Mouse (Mus musculus) T-cell, adult 2 months (primary cell): ENCODE results near the gene Pbx3.

Experiments used
- DNase-seq: peaks from one replicate; pipeline ENCODE4 v3.0.0; 2022; ENCODE audit warnings: low spot score

Pbx3 gene

GRCm38 (mm10) chr2:34289726-34290125 lies 83.2 kb downstream of the Pbx3 start:
- no peak for DNase-seq

- DNase-seq = no peak
These were observed 88.7 kb downstream of the Pbx3 start for GRCm38 (mm10) chr2:34284239-34284638.

GRCm38 (mm10) chr2:34280996-34281395 lies 91.9 kb downstream of the Pbx3 start:
- no peak for DNase-seq

- no peak for DNase-seq
These were observed 93.2 kb downstream of the Pbx3 start for GRCm38 (mm10) chr2:34279726-34280125.

GRCm38 (mm10) chr2:34275630-34276193 lies 97.2 kb downstream of the Pbx3 start:
- DNase-seq = no peak

- DNase-seq = no peak
These were observed 110.9 kb downstream of the Pbx3 start for GRCm38 (mm10) chr2:34262046-34262445.

GRCm38 (mm10) chr2:34260653-34261076 lies 112.3 kb downstream of the Pbx3 start:
- DNase-seq = no peak

GRCm38 (mm10) chr2:34258256-34258655 lies 114.7 kb downstream of the Pbx3 start:
- DNase-seq = no peak

- DNase-seq = no peak
These were observed 115.3 kb downstream of the Pbx3 start for GRCm38 (mm10) chr2:34257611-34258010.

GRCm38 (mm10) chr2:34256000-34256553 lies 116.9 kb downstream of the Pbx3 start:
- no peak for DNase-seq

- DNase-seq = no peak
These were observed 119.3 kb downstream of the Pbx3 start for GRCm38 (mm10) chr2:34253627-34254026.

GRCm38 (mm10) chr2:34253111-34253510 lies 119.8 kb downstream of the Pbx3 start:
- no peak for DNase-seq

- no peak for DNase-seq
These were observed 120.7 kb downstream of the Pbx3 start for GRCm38 (mm10) chr2:34252286-34252685.

- no peak for DNase-seq
These were observed 122.8 kb downstream of the Pbx3 start for GRCm38 (mm10) chr2:34249961-34250658.

- DNase-seq = peak; percentile 1
These were observed 123.6 kb downstream of the Pbx3 start for GRCm38 (mm10) chr2:34249141-34249960.

GRCm38 (mm10) chr2:34240885-34241284 lies 132.1 kb downstream of the Pbx3 start:
- no peak for DNase-seq

GRCm38 (mm10) chr2:34239315-34239858 lies 133.6 kb downstream of the Pbx3 start:
- no peak for DNase-seq

GRCm38 (mm10) chr2:34235467-34236075 lies 137.4 kb downstream of the Pbx3 start:
- DNase-seq = no peak

- DNase-seq = no peak
These were observed 138.7 kb downstream of the Pbx3 start for GRCm38 (mm10) chr2:34234274-34234673.

GRCm38 (mm10) chr2:34233271-34233670 lies 139.7 kb downstream of the Pbx3 start:
- DNase-seq = no peak

GRCm38 (mm10) chr2:34227688-34228087 lies 145.3 kb downstream of the Pbx3 start:
- DNase-seq = no peak

GRCm38 (mm10) chr2:34225470-34225869 lies 147.5 kb downstream of the Pbx3 start:
- no peak for DNase-seq
